Mouse (Mus musculus): ENCODE results near the gene Sppl2b. TPM values are rescaled to one million over a fixed set of nuclear protein-coding genes. Genes with fewer than 3 reads are reported as not detected.

The Sppl2b gene
- 21.3 and 23.7 TPM in 2 replicates for polyA plus RNA-seq (2014; fragmentation: Nextera tagmentation; extraction: Ambion mirVana)

DNA sequence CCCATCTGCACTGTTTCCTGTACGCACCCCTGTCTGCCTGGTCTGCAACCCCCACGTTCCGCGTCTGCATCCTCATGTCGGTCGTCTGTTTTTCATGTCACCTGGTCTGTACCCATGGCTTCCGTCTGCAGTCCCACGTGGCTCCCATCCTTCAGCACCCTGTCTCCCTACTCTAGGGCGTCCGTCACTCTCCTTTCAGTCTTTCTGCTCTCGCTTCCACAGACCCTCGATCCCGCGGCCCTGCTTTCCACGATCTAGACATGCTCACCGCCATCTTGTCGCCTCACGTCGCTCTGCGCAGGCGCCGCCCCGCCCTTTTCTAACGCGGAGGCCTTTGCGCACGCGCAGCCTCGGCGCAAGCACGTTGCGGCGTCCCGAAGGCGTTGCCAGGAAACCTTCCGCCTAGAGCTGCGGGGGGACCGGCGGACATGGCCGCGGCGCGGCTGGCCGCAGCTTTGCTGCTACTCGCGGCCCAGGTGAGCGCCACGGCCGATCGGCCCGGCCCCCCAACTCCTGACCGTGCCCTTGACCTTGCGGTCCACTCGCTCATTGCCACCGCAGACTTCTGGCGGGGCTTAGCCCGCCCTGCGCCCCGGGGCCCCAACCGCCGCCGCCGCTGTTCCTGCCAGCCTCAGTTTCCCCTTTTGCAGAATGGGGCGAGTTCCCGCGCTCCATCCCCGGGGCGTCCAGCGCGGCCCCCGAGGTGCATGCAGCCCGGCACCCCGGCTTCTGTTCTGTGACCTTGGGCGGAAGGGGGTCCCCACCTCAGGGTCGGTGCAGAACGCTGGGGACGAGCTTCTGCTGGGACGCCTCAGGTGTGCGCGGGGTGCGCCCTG lies at the start of gene Sppl2b, which contains the start of gene Lsm7:
Gene Sppl2b, plus strand, starts transcription at position 363 of the 836 bp plus-strand sequence.
Gene Lsm7, minus strand, starts transcription at position 297 of the 836 bp plus-strand sequence.
- Histone ChIP-seq H3K4me1 (ENCODE audit: control insufficient read depth in 2 of 2, insufficient read depth in 2 of 2, low read length in 2 of 2) (peaks cover 10 to 23% of the 10 kb centered on the region in 2 experiments), H3K9me3 (ENCODE audit: control insufficient read depth, low read length) (no peaks in the 10 kb centered on the region), H3K4me2 (ENCODE audit: low read length) (peak within 1 kb of the TSS; percentile 100), H3K9ac (ENCODE audit: low read length) (peak within 1 kb of the TSS; percentile 91), H3K4me3 (ENCODE audit: control insufficient read depth in 1 of 2, insufficient read depth in 1 of 2, low read depth in 1 of 2, low read length in 2 of 2) (peak within 1 kb of the TSS; percentile 92 to 99), H3K27ac (replicated peaks in 1 of 2; ENCODE audit: control insufficient read depth in 1 of 2, insufficient read depth in 1 of 2, low read depth in 2 of 2, low read length in 2 of 2) (peak within 1 kb of the TSS in 1 of 2 experiments; percentile 68; a peak in 3 of 4 replicates), H3K27me3 (ENCODE audit: control insufficient read depth, insufficient read depth, low read length) (no peaks in the 10 kb centered on the region), H3K36me3 (ENCODE audit: control insufficient read depth, insufficient read depth, low read length) (peaks cover 30% of the 10 kb centered on the region)
- peak; percentile 76 for ATAC-seq (ENCODE audit: insufficient number of reproducible peaks, insufficient read depth, low FRiP score, low read depth)
- under 1% methylated on average over 79 of the region's 81 CpGs for WGBS

DNA sequence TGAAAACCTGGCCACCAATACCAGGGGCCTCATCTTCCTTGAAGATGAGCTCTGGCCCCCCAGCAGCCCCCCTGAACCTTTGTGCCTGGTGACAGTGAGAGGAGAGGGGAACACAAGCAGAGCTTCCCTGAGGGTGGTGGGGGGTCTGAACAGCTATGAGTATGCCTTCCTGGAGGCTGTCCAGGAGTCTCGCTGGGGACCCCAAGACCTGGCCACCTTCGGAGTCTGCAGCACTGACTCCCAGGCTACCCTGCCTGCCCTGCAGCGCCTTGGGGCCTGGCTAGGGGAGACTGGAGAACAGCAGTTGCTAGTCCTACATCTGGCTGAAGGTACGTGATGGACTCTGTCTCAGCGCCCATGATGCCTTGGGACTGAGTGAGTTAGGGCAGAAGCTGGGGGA lies 49.8 kb upstream of the Sppl2b start:
- Histone ChIP-seq H3K4me2 (ENCODE audit: low read length) (no peak overlapping the region), H3K4me1 (ENCODE audit: control insufficient read depth in 2 of 2, insufficient read depth in 2 of 2, low read length in 2 of 2) (peaks cover 33 to 51% of the 10 kb centered on the region in 2 experiments), H3K36me3 (ENCODE audit: control insufficient read depth, insufficient read depth, low read length) (peaks cover 51% of the 10 kb centered on the region), H3K9ac (ENCODE audit: low read length) (peak overlapping the region; percentile 42; the same call in 1 of the 2 replicates), H3K27me3 (ENCODE audit: control insufficient read depth, insufficient read depth, low read length) (no peaks in the 10 kb centered on the region), H3K9me3 (ENCODE audit: control insufficient read depth, low read length) (no peaks in the 10 kb centered on the region), H3K27ac (replicated peaks in 1 of 2; ENCODE audit: control insufficient read depth in 1 of 2, insufficient read depth in 1 of 2, low read depth in 2 of 2, low read length in 2 of 2) (0 out of 4 replicates have a peak overlapping the region, but pooled peaks of 1 of the 2 experiments have one; percentile 17), H3K4me3 (ENCODE audit: control insufficient read depth in 1 of 2, insufficient read depth in 1 of 2, low read depth in 1 of 2, low read length in 2 of 2) (no peak overlapping the region)
- no peak for ATAC-seq (ENCODE audit: insufficient number of reproducible peaks, insufficient read depth, low FRiP score, low read depth)
- WGBS, result 79% methylated on average over 5 of the region's 5 CpGs

DNA sequence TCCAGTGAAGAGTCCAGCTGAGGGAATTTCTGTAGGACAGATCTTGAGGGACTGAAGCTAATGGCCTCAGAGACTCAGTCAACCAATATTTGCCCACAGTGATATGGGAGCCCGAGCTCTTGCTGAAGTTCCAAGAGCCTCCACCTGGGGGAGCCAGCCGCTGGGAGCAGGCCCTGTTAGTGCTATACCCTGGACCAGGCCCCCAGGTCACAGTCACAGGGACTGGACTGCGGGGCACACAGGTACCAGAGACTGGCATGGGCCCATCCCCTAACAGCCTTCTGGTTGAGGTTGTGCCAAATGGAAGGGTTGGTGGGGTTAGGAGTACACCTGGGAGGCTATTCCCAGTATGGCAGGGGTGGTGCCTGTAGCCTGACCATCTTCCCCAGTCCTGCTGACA lies 49.1 kb upstream of the Sppl2b start:
- no peaks in the 10 kb centered on the region for H3K27me3 ChIP-seq (ENCODE audit: control insufficient read depth, insufficient read depth, low read length)
- WGBS, result 18% methylated on average over 3 of the region's 3 CpGs
- H3K4me2 ChIP-seq (ENCODE audit: low read length), result no peak overlapping the region
- no peak overlapping the region for H3K27ac ChIP-seq (replicated peaks in 1 of 2; ENCODE audit: control insufficient read depth in 1 of 2, insufficient read depth in 1 of 2, low read depth in 2 of 2, low read length in 2 of 2)
- H3K4me3 ChIP-seq (ENCODE audit: control insufficient read depth in 1 of 2, insufficient read depth in 1 of 2, low read depth in 1 of 2, low read length in 2 of 2), result no peak overlapping the region
- peak; percentile 28; the same call in 1 of the 2 replicates for ATAC-seq (ENCODE audit: insufficient number of reproducible peaks, insufficient read depth, low FRiP score, low read depth)
- H3K4me1 ChIP-seq (ENCODE audit: control insufficient read depth in 2 of 2, insufficient read depth in 2 of 2, low read length in 2 of 2), result peaks cover 35 to 53% of the 10 kb centered on the region in 2 experiments
- H3K36me3 ChIP-seq (ENCODE audit: control insufficient read depth, insufficient read depth, low read length), result peaks cover 45% of the 10 kb centered on the region
- H3K9me3 ChIP-seq (ENCODE audit: control insufficient read depth, low read length), result no peaks in the 10 kb centered on the region
- H3K9ac ChIP-seq (ENCODE audit: low read length), result no peak overlapping the region

DNA sequence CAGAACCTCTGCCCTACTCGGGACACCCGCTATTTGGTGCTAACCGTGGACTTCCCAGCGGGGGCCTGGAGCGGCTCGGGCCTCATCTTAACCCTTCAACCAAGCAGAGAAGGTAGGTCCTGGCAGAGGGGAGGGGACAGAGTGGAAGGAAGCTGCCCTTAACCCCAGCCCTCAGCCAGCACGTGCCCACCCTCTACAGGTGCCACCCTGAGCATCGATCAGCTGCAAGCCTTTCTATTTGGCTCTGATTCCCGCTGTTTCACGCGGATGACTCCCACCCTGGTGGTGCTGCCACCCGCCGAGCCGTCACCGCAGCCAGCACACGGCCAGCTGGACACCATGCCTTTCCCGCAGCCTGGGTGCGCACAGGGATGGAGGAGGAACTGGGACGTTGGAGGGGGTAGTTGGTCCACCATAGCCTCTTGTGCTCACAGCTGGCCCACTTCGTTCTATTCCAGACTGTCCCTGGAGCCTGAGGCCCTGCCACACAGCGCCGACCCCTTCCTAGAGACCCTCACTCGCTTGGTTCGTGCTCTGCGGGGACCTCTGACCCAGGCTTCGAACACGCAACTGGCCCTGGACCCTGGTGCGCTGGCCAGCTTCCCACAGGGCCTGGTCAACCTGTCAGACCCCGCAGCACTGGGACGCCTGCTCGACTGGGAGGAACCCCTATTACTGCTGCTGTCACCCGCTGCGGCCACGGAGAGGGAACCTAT lies 48.6 kb upstream of the Sppl2b start:
- H3K4me1 ChIP-seq (ENCODE audit: control insufficient read depth in 2 of 2, insufficient read depth in 2 of 2, low read length in 2 of 2), result peaks cover 35 to 53% of the 10 kb centered on the region in 2 experiments
- H3K27ac ChIP-seq (replicated peaks in 1 of 2; ENCODE audit: control insufficient read depth in 1 of 2, insufficient read depth in 1 of 2, low read depth in 2 of 2, low read length in 2 of 2), result peak overlapping the region; percentile 57 to 68; a peak in 3 of 4 replicates
- peak overlapping the region; percentile 78 for H3K9ac ChIP-seq (ENCODE audit: low read length)
- no peak for ATAC-seq (ENCODE audit: insufficient number of reproducible peaks, insufficient read depth, low FRiP score, low read depth)
- H3K9me3 ChIP-seq (ENCODE audit: control insufficient read depth, low read length), result no peaks in the 10 kb centered on the region
- peaks cover 39% of the 10 kb centered on the region for H3K36me3 ChIP-seq (ENCODE audit: control insufficient read depth, insufficient read depth, low read length)
- no peaks in the 10 kb centered on the region for H3K27me3 ChIP-seq (ENCODE audit: control insufficient read depth, insufficient read depth, low read length)
- peak overlapping the region; percentile 48 to 51 for H3K4me3 ChIP-seq (ENCODE audit: control insufficient read depth in 1 of 2, insufficient read depth in 1 of 2, low read depth in 1 of 2, low read length in 2 of 2)
- H3K4me2 ChIP-seq (ENCODE audit: low read length), result peak overlapping the region; percentile 77
- WGBS, result 41% methylated on average over 34 of the region's 34 CpGs

DNA sequence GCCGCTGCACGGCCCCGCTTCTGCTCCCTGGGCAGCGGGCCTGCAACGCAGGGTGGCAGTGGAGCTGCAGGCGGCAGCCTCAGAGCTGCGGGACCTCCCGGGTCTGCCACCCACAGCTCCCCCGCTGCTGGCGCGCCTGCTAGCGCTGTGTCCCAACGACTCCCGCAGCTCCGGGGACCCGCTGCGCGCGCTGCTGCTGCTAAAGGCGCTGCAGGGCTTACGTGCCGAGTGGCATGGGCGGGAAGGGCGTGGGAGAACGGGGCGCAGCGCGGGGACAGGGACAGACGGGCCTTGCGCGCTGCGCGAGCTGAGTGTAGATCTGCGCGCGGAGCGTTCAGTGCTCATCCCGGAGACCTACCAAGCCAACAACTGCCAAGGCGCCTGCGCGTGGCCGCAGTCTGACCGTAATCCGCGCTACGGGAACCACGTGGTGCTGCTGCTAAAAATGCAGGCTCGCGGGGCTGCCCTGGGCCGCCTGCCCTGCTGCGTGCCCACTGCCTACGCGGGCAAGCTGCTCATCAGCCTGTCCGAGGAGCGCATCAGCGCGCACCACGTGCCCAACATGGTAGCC lies 47.9 kb upstream of the Sppl2b start:
- Histone ChIP-seq H3K4me1 (ENCODE audit: control insufficient read depth in 2 of 2, insufficient read depth in 2 of 2, low read length in 2 of 2) (peaks cover 36 to 53% of the 10 kb centered on the region in 2 experiments), H3K4me3 (ENCODE audit: control insufficient read depth in 1 of 2, insufficient read depth in 1 of 2, low read depth in 1 of 2, low read length in 2 of 2) (peak overlapping the region; percentile 48 to 51)

DNA sequence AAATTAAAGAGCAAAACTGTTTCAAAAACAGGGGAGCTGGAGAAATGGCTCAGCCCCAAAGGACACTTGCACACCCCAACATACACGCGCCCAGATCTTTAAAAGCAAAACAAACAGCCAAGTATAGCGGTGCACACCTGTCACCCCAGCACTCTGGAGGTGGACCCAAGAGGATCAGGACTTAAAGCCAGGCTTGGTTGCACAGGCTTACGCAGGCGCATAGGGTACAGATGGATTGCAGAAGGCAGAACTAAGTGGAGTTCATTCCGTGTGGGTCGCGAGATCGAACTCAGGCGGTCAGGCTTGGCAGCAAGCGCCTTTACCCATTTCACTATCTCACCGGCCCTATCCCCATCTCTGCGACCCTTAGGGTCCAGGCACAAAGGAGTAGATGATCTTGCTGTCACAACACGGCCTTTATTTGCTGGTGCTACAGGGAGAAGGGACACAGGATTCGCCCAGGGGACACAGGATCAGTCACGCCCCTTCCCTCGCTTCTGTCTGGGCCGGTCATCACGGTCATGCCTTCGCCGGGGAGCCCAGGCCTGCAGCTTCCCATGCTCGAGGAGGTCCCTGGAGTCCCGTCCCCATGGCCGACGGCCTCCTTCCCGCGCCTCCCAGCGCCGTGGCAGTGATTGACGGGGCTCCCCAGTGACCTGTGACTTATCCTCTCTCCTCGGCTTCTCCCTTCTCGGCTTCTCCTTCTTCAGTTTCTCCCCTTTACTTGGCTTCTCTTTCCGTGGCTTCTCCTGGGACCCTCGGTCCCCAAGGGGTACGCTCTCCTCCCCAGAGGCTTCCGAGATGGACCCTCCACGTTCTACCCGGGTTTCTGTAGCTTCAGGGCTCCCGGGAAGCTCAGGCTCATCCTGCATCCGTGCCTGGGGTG lies 46.7 kb upstream of the Sppl2b start:
- WGBS, result 19% methylated on average over 40 of the region's 40 CpGs
- Histone ChIP-seq H3K9ac (ENCODE audit: low read length) (peak overlapping the region; percentile 78), H3K36me3 (ENCODE audit: control insufficient read depth, insufficient read depth, low read length) (peaks cover 21% of the 10 kb centered on the region), H3K4me1 (ENCODE audit: control insufficient read depth in 2 of 2, insufficient read depth in 2 of 2, low read length in 2 of 2) (peaks cover 43 to 56% of the 10 kb centered on the region in 2 experiments), H3K4me2 (ENCODE audit: low read length) (peak overlapping the region; percentile 77), H3K9me3 (ENCODE audit: control insufficient read depth, low read length) (no peaks in the 10 kb centered on the region), H3K4me3 (ENCODE audit: control insufficient read depth in 1 of 2, insufficient read depth in 1 of 2, low read depth in 1 of 2, low read length in 2 of 2) (peak overlapping the region; percentile 10 to 21), H3K27ac (replicated peaks in 1 of 2; ENCODE audit: control insufficient read depth in 1 of 2, insufficient read depth in 1 of 2, low read depth in 2 of 2, low read length in 2 of 2) (peak overlapping the region in 1 of 2 experiments; percentile 57; a peak in 1 of 4 replicates), H3K27me3 (ENCODE audit: control insufficient read depth, insufficient read depth, low read length) (no peaks in the 10 kb centered on the region)
- no peak for ATAC-seq (ENCODE audit: insufficient number of reproducible peaks, insufficient read depth, low FRiP score, low read depth)

More for the DNA sequence above, 47.9 kb upstream of the Sppl2b start:
- Histone ChIP-seq H3K9me3 (ENCODE audit: control insufficient read depth, low read length) (no peaks in the 10 kb centered on the region), H3K4me2 (ENCODE audit: low read length) (peak overlapping the region; percentile 77), H3K27me3 (ENCODE audit: control insufficient read depth, insufficient read depth, low read length) (no peaks in the 10 kb centered on the region), H3K27ac (replicated peaks in 1 of 2; ENCODE audit: control insufficient read depth in 1 of 2, insufficient read depth in 1 of 2, low read depth in 2 of 2, low read length in 2 of 2) (peak overlapping the region; percentile 57 to 68), H3K9ac (ENCODE audit: low read length) (peak overlapping the region; percentile 78), H3K36me3 (ENCODE audit: control insufficient read depth, insufficient read depth, low read length) (peaks cover 33% of the 10 kb centered on the region)
- WGBS, result under 1% methylated on average over 58 of the region's 58 CpGs
- ATAC-seq (ENCODE audit: insufficient number of reproducible peaks, insufficient read depth, low FRiP score, low read depth), result peak; percentile 49
